Mouse (Mus musculus) lung, postnatal 10 days (tissue): ENCODE data around the gene Lix1.

Experiments
- DNase-seq: peaks from one replicate; pipeline ENCODE4 v3.0.0; 2021

The Lix1 gene

DNA sequence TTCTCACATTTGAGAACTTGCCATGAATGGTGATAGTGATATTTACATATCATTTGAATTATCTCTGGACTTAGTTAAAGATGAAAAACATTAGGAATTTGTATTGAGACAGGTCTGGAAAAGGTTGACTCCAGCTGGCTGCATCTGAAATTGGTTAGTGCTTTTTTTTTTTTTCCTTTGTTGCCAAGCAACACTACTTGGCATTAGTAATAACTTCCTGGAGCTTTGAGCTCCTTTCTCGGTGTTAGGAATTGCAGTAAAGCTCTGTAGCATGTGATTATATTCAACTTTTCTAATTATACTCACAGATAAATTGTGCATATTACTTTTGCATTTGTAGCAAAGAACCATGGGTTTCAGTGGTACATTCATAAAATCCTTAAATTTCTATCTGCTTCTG is 96.4 kb downstream of the Lix1 start:
- no peak for DNase-seq

DNA sequence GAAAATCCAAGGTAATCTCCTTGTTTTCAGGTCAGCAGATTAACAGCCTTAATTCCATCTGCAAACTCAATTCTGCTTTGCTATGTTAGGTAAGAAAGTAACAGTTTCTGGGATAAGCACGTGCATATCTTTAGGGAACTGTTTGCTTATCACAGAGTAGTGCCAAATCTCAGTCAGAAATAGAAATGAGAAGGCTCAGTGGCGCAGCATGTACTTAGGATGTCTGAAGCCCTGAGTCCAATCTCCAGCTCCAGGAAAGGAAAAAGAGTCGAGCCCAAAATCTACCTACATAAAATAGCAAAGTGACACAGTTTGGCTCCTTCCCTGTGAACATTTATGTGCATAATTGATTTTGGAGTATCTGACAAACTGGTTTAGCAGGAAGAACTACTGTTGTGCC is 96.8 kb downstream of the Lix1 start:
- DNase-seq, result no peak

DNA sequence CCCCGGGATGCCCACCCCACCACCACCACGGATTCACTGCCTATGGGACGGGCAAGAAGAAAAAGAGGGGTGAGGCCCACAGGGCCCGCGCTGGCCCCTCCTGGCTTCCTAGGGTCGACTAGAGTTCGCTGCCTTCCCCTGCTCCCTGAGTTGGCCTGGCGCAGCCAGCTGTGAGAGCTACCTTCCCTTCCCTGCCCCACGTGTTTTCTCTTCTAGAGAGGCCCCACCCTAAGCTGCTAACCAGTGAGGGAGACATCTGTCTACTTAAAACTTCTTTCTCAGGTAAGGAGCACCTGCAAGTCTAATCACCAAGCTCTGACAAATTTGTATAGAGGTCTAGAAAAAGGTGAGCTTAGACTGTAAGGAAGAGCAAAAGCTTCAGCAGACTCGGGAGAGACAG is 104.2 kb downstream of the Lix1 start:
- DNase-seq, result no peak
